Mouse (Mus musculus) thymus, adult 2 months (tissue): Measurements from ENCODE around the gene Psmb3. TPM values are rescaled to one million over a fixed set of nuclear protein-coding genes. Genes with fewer than 3 reads are reported as not detected.
A peak's percentile ranks its signal among the peaks of the same experiment; 100 is the strongest.

ENCODE experiments used
- DNase-seq: peaks from one replicate; pipeline ENCODE4 v3.0.0; 2021
- H3K27ac ChIP-seq: fragments of 200-500 bp; 2 replicates; pipeline ENCODE4 v1.5.1; 2012; ENCODE audit warnings: low read length, control low read depth; ENCODE audit not compliant: control insufficient read depth, insufficient read depth
- H3K27me3 ChIP-seq: fragments of 200-500 bp; 2 replicates; pipeline ENCODE4 v1.6.1; 2012; ENCODE audit warnings: mild to moderate bottlenecking, low read length, moderate library complexity, mixed read lengths; ENCODE audit not compliant: control insufficient read depth, insufficient read depth
- H3K36me3 ChIP-seq: fragments of 200-500 bp; 2 replicates; pipeline ENCODE4 v1.6.1; 2012; ENCODE audit warnings: mild to moderate bottlenecking, low read length, moderate library complexity; ENCODE audit not compliant: control insufficient read depth, insufficient read depth
- H3K4me1 ChIP-seq: fragments of 200-500 bp; replicated peaks from 2 replicates; pipeline ENCODE4 v1.6.1; 2012; ENCODE audit warnings: low read length; ENCODE audit not compliant: control insufficient read depth, insufficient read depth
- H3K4me3 ChIP-seq: fragments of 200-500 bp; 2 replicates; pipeline ENCODE4 v1.5.1; 2012; ENCODE audit warnings: mild to moderate bottlenecking, low read length, control low read depth, moderate library complexity; ENCODE audit not compliant: control insufficient read depth, insufficient read depth
- CTCF ChIP-seq: fragments of 200-500 bp; IDR thresholded peaks from 2 replicates; pipeline ENCODE4 v1.5.1; 2012; ENCODE audit warnings: mild to moderate bottlenecking, control low read depth, low read length, moderate library complexity, borderline replicate concordance; ENCODE audit not compliant: control insufficient read depth, poor library complexity, insufficient read depth; ENCODE audit errors: extremely low read depth
- POLR2A ChIP-seq: fragments of 200-500 bp; IDR thresholded peaks from 2 replicates; pipeline ENCODE4 v1.6.1; 2012; ENCODE audit warnings: mild to moderate bottlenecking, low read length, control low read depth, moderate library complexity; ENCODE audit not compliant: control insufficient read depth, poor library complexity, insufficient read depth; ENCODE audit errors: extremely low read depth
- WGBS: fragments of 180-500 bp; shearing (Covaris S2); methylation state at CpG from one replicate; pipeline ENCODE4 v1.1.7; 2018; 5-methylcytosine and 5-hydroxymethylcytosine counted together
- polyA plus RNA-seq: library from polyadenylated mRNA; depleted of rRNA; stranded (reverse); fragments of >200 nt; gene quantifications from 2 replicates; pipeline ENCODE4 v1.2.3, GENCODE M21; 2012

The Psmb3 gene
- polyA plus RNA-seq, 1 experiment = 477 TPM

GRCm38 (mm10) chr11:97740190-97740589 lies 37.0 kb downstream of the Psmb3 start:
- Histone ChIP-seq H3K27me3 (no peaks in the 10 kb centered on the region), H3K36me3 (no peaks in the 10 kb centered on the region), H3K4me1 (peaks cover 20% of the 10 kb centered on the region), H3K4me3 (no peak overlapping the region), H3K27ac (no peak overlapping the region)
- peak; percentile 43 for DNase-seq
- no peak for TF ChIP-seq CTCF
- TF ChIP-seq POLR2A = no peak
- WGBS = 47% methylated on average over 7 of the region's 7 CpGs

- Histone ChIP-seq H3K36me3 (no peaks in the 10 kb centered on the region), H3K4me1 (peaks cover 20% of the 10 kb centered on the region), H3K27me3 (no peaks in the 10 kb centered on the region), H3K4me3 (no peak overlapping the region), H3K27ac (no peak overlapping the region)
- no peak for DNase-seq
- WGBS = 86% methylated on average over 5 of the region's 5 CpGs
- TF ChIP-seq CTCF = no peak
- no peak for TF ChIP-seq POLR2A
Observed at GRCm38 (mm10) chr11:97742157-97742556, 39.0 kb downstream of the Psmb3 start.

DNA sequence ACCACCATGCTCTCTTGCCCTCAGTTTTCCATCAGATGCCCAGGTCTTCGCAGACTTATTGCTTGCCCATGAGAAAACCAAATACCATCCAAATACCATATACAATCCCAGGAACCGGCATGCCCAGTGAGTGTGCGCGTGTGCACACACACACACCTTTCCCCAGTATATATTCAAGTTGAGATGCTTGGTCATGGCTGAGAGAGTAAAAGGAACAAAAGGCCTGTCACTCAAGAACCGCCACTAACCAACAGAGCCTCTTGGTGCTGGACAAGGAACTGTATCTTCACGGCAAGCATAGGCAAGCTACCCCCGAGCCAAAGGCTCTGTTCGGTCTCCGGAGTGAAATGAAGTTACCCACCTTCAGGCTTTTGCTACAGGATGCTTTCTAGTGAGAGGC lies 39.4 kb downstream of the Psmb3 start:
- WGBS = 70% methylated on average over 9 of the region's 9 CpGs
- no peaks in the 10 kb centered on the region for H3K27me3 ChIP-seq
- H3K4me3 ChIP-seq = no peak overlapping the region
- H3K27ac ChIP-seq = no peak overlapping the region
- TF ChIP-seq CTCF = no peak
- no peak for TF ChIP-seq POLR2A
- peaks cover 20% of the 10 kb centered on the region for H3K4me1 ChIP-seq
- peaks cover 1% of the 10 kb centered on the region; the same call in 1 of the 2 replicates for H3K36me3 ChIP-seq
- no peak for DNase-seq

- Histone ChIP-seq H3K27me3 (no peaks in the 10 kb centered on the region), H3K36me3 (peaks cover 3% of the 10 kb centered on the region), H3K27ac (peak overlapping the region; percentile 82), H3K4me3 (peak overlapping the region; percentile 83), H3K4me1 (peaks cover 20% of the 10 kb centered on the region)
- TF ChIP-seq POLR2A (0 out of 2 replicates have a peak, but pooled peaks have one; percentile 21), CTCF (no peak)
- DNase-seq = peak; percentile 37
- WGBS = 1% methylated on average over 9 of the region's 9 CpGs
Observed at GRCm38 (mm10) chr11:97743423-97743822, 40.2 kb downstream of the Psmb3 start.

GRCm38 (mm10) chr11:97744063-97744717 lies 41.0 kb downstream of the Psmb3 start, which contains the start of gene Pip4k2b:
TSS of gene Pip4k2b (minus strand) at chr11:97744704.
- Histone ChIP-seq H3K27me3 (no peaks in the 10 kb centered on the region), H3K27ac (peak within 1 kb of the TSS; percentile 82), H3K4me1 (peaks cover 20% of the 10 kb centered on the region), H3K36me3 (peaks cover 5% of the 10 kb centered on the region), H3K4me3 (peak within 1 kb of the TSS; percentile 98)
- TF ChIP-seq CTCF (no peak), POLR2A (no peak)
- no peak for DNase-seq
- WGBS = under 1% methylated on average over 59 of the region's 63 CpGs

GRCm38 (mm10) chr11:97744718-97745330 lies 41.6 kb downstream of the Psmb3 start:
- H3K27ac ChIP-seq = peak overlapping the region; percentile 79
- peak overlapping the region; percentile 98 for H3K4me3 ChIP-seq
- WGBS = under 1% methylated on average over 51 of the region's 57 CpGs
- H3K27me3 ChIP-seq = no peaks in the 10 kb centered on the region
- peaks cover 20% of the 10 kb centered on the region for H3K4me1 ChIP-seq
- TF ChIP-seq CTCF (no peak), POLR2A (0 out of 2 replicates have a peak, but pooled peaks have one; percentile 35)
- DNase-seq = peak; percentile 99
- peaks cover 12% of the 10 kb centered on the region for H3K36me3 ChIP-seq
